Mouse (Mus musculus) gastrocnemius, adult 8-10 months (tissue): ENCODE results near the gene Aif1. TPM values are rescaled to one million over a fixed set of nuclear protein-coding genes. Genes with fewer than 3 reads are reported as not detected.

Experiments
- DNase-seq, 2 experiments: peaks; one replicate each; pipeline ENCODE4 v3.0.0; 2022; ENCODE audit warnings: low spot score in 2 of 2
- microRNA-seq: library from miRNA; unstranded; fragments of <30 nt; microRNA quantifications from one replicate; pipeline ENCODE4 v1.2.0, GENCODE M21; 2022
- total RNA-seq, 4 experiments: library from RNA; stranded (reverse); gene quantifications; 2 replicates each; pipeline ENCODE4 v1.2.4; 2022

Gene Aif1
- total RNA-seq, 4 experiments from 2014 or later: 0.52 to 0.72 TPM; not detected in 2

DNA sequence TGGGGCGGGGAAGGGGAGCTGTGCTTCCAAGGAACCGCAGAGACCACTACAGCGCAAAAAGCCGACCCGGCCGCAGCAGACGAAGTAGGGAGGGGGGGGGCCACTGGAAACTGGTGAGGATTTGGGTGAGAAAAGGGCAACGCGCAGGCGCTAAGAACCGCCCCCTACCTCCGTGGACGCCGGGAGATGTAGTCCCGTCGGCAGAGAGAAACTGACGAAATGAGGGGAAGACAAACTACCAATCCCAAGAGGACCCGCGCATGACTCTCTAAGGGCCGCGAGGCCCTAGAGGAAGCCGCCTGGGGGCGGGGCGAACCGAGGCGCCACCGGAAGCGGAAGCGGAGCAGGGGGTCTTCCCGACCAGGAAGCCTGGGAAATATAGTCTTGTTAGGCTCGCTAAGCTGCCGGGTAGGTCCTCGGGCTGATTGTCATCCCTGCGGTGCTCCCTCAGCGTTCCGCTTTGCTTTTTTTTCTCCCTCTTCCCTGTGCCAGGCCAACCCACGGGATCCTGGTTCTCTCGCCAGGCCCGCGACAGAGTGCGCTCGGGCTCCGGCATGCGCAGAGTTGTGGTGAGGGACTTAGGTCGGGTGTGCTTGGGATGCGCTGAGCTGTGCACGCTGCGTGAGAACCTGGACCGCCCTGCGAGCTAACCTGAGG, 54.6 kb downstream of the Aif1 start, which contains the start of gene Gpank1:
Gpank1 (plus strand) TSS at position 313 of the 657 bp plus-strand sequence.
- DNase-seq: peak; percentile 96 to 97

Small RNAs within 50 kb of the gene (microRNA-seq; reads per million reads assigned to microRNA genes)
- not detected for gene Mir6973a
- gene Mir6974: not detected

Other genes starting within 250 kb of the Aif1 start
- gene Neu1, start 244.8 kb downstream of the Aif1 start, total RNA-seq: 10 to 100 TPM in 2 of 4 experiments, 1 to 10 TPM in 2; 8.8 to 11.6 (median 10.5) TPM
- 10 to 100 TPM in 1 of 4 experiments, 1 to 10 TPM in 3; 2.4 to 13.6 (median 3.7) TPM for gene Hspa1b, start 216.8 kb downstream of the Aif1 start, total RNA-seq
- gene Gm20481, start 206.2 kb downstream of the Aif1 start, total RNA-seq: not detected
- 10 to 100 TPM in 1 of 4 experiments, 1 to 10 TPM in 3; 4.2 to 17.8 (median 5.3) TPM for gene Hspa1a, start 203.9 kb downstream of the Aif1 start, total RNA-seq
- 10 to 100 TPM; 19.4 to 26.1 (median 20.2) TPM for gene Hspa1l, start 203.4 kb downstream of the Aif1 start, total RNA-seq
- 10 to 100 TPM; 11.7 to 15.7 (median 13.0) TPM for gene Lsm2, start 194.2 kb downstream of the Aif1 start, total RNA-seq
- 10 to 100 TPM; 37.3 to 42.8 (median 41.0) TPM for gene Vars, start 175.1 kb downstream of the Aif1 start, total RNA-seq
- 10 to 100 TPM in 3 of 4 experiments, 1 to 10 TPM in 1; 8.0 to 18.8 (median 13.7) TPM for gene Vwa7, start 159.5 kb downstream of the Aif1 start, total RNA-seq
- not detected for gene Sapcd1, start 148.1 kb downstream of the Aif1 start, total RNA-seq
- gene Msh5, start 129.3 kb downstream of the Aif1 start, total RNA-seq: not detected
- gene Clic1, start 126.1 kb downstream of the Aif1 start, total RNA-seq: 1 to 10 TPM; 5.2 to 9.0 (median 6.6) TPM
- 1 to 10 TPM; 4.3 to 6.2 (median 5.1) TPM for gene Ddah2, start 117.0 kb downstream of the Aif1 start, total RNA-seq
- not detected for gene Ly6g6c, start 110.7 kb downstream of the Aif1 start, total RNA-seq
- gene Mpig6b, start 109.9 kb downstream of the Aif1 start, total RNA-seq: not detected
- not detected for gene Ly6g6e, start 99.2 kb downstream of the Aif1 start, total RNA-seq
- 1 to 10 TPM in 1 of 4 experiments, under 1 TPM in 2, not detected in 1; 0.53 to 1.8 (median 0.99) TPM for gene Ly6g6d, start 98.0 kb downstream of the Aif1 start, total RNA-seq
- gene Ly6g6f, start 90.5 kb downstream of the Aif1 start, total RNA-seq: not detected
- 100 to 1,000 TPM in 1 of 4 experiments, 10 to 100 TPM in 3; 84.1 to 107 (median 92.9) TPM for gene Abhd16a, start 86.8 kb downstream of the Aif1 start, total RNA-seq
- not detected for gene Ly6g5c, start 67.8 kb downstream of the Aif1 start, total RNA-seq
- gene Ly6g5b, start 60.6 kb downstream of the Aif1 start, total RNA-seq: not detected
- gene Gpank1, start 54.6 kb downstream of the Aif1 start, total RNA-seq: 10 to 100 TPM in 1 of 4 experiments, 1 to 10 TPM in 3; 8.6 to 11.4 (median 9.3) TPM
- 100 to 1,000 TPM; 169 to 216 (median 180) TPM for gene Csnk2b, start 54.0 kb downstream of the Aif1 start, total RNA-seq
- gene D17H6S53E, start 49.7 kb downstream of the Aif1 start, total RNA-seq: 10 to 100 TPM; 13.6 to 22.6 (median 17.0) TPM
- gene Apom, start 44.0 kb downstream of the Aif1 start, total RNA-seq: not detected
- 100 to 1,000 TPM; 206 to 247 (median 236) TPM for gene Bag6, start 40.9 kb downstream of the Aif1 start, total RNA-seq
- 10 to 100 TPM; 90.5 to 98.3 (median 94.6) TPM for gene Prrc2a, start 11.2 kb downstream of the Aif1 start, total RNA-seq
- under 1 TPM in 2 of 4 experiments, not detected in 2; 0.73 to 0.92 TPM for gene Lst1, start 12.4 kb upstream of the Aif1 start, total RNA-seq
- not detected for gene Ltb, start 18.4 kb upstream of the Aif1 start, total RNA-seq
- gene Tnf, start 25.9 kb upstream of the Aif1 start, total RNA-seq: under 1 TPM in 1 of 4 experiments, not detected in 3; 0.31 TPM
- under 1 TPM; 0.53 to 0.76 (median 0.65) TPM for gene Lta, start 29.3 kb upstream of the Aif1 start, total RNA-seq
- gene Gm16181, start 44.8 kb upstream of the Aif1 start, total RNA-seq: not detected
- gene Atp6v1g2, start 57.6 kb upstream of the Aif1 start, total RNA-seq: 1 to 10 TPM; 1.3 to 2.3 (median 1.9) TPM
- 1 to 10 TPM; 6.3 to 8.6 (median 8.0) TPM for gene Nfkbil1, start 59.7 kb upstream of the Aif1 start, total RNA-seq
- gene Ddx39b, start 65.7 kb upstream of the Aif1 start, total RNA-seq: 10 to 100 TPM; 77.1 to 93.9 (median 81.7) TPM
- 10 to 100 TPM; 31.3 to 52.9 (median 41.7) TPM for gene H2-D1, start 86.7 kb upstream of the Aif1 start, total RNA-seq
- under 1 TPM in 3 of 4 experiments, not detected in 1; 0.17 to 0.65 (median 0.21) TPM for gene H2-Q1, start 144.3 kb upstream of the Aif1 start, total RNA-seq
- gene H2-Q2, start 166.2 kb upstream of the Aif1 start, total RNA-seq: under 1 TPM; 0.38 to 0.90 (median 0.45) TPM
- 1 to 10 TPM; 3.2 to 5.2 (median 4.0) TPM for gene H2-Q4, start 203.5 kb upstream of the Aif1 start, total RNA-seq
- 1 to 10 TPM in 1 of 4 experiments, under 1 TPM in 3; 0.68 to 1.1 (median 0.87) TPM for gene H2-Q6, start 248.8 kb upstream of the Aif1 start, total RNA-seq